Mouse (Mus musculus) cerebellum, adult 2 months (tissue): ENCODE measurements at regions not wholly inside any gene's neighbourhood (a gene's known extent, or its start where the extent isn't known, plus 50 kb on each side); places are given as distances from the start of the nearest gene placed in this dataset.

Experiments used
- CTCF ChIP-seq: fragments of 200-500 bp; IDR thresholded peaks from 2 replicates; pipeline ENCODE4 v1.5.1; 2011; ENCODE audit warnings: low read depth, mild to moderate bottlenecking, control low read depth, low read length, moderate library complexity, borderline replicate concordance; ENCODE audit not compliant: insufficient read depth
- POLR2A ChIP-seq: fragments of 200-500 bp; IDR thresholded peaks from 2 replicates; pipeline ENCODE4 v1.6.1; 2011; ENCODE audit warnings: low read length, control low read depth, borderline replicate concordance; ENCODE audit not compliant: insufficient read depth

GRCm38 (mm10) chr5:129429897-129430296 is 71.1 kb upstream of the Sfswap start:
- TF ChIP-seq CTCF (no peak), POLR2A (no peak)
